Mouse (Mus musculus) spleen, adult 18-20 months (tissue): ENCODE results near the gene Csad.
"Not testable (repeated sequence)": the region's sequence is repeated elsewhere in the genome, so short reads cannot be mapped to it uniquely, and the experiment has no call there.

Experiments used
- DNase-seq, 2 experiments: peaks; one replicate each; pipeline ENCODE4 v3.0.0; 2022; ENCODE audit warnings: mixed read lengths in 2 of 2

Gene Csad

GRCm38 (mm10) chr15:102156836-102157235 lies 47.7 kb downstream of the Csad start:
- DNase-seq, result no peak

- not testable (repeated sequence) for DNase-seq
Observed at GRCm38 (mm10) chr15:102155006-102155405, 49.5 kb downstream of the Csad start.

GRCm38 (mm10) chr15:102152646-102153045 lies 51.9 kb downstream of the Csad start:
- no peak for DNase-seq

GRCm38 (mm10) chr15:102150301-102151135 lies 54.0 kb downstream of the Csad start, which contains the start of gene Soat2:
Gene Soat2, plus strand, starts transcription at chr15:102150526.
- peak in 1 of 2 experiments; percentile 25 for DNase-seq

GRCm38 (mm10) chr15:102149561-102149960 lies 55.0 kb downstream of the Csad start:
- DNase-seq, result no peak

- DNase-seq, result no peak
Observed at GRCm38 (mm10) chr15:102147674-102148402, 56.7 kb downstream of the Csad start.

GRCm38 (mm10) chr15:102146882-102147281 lies 57.6 kb downstream of the Csad start:
- peak in 1 of 2 experiments; percentile 41 for DNase-seq

GRCm38 (mm10) chr15:102146089-102146488 lies 58.4 kb downstream of the Csad start:
- DNase-seq, result no peak

GRCm38 (mm10) chr15:102145330-102145729 lies 59.2 kb downstream of the Csad start:
- no peak for DNase-seq

GRCm38 (mm10) chr15:102144726-102145125 lies 59.8 kb downstream of the Csad start:
- no peak for DNase-seq

- DNase-seq, result no peak
Observed at GRCm38 (mm10) chr15:102144274-102144711, 60.2 kb downstream of the Csad start, which contains the start of gene Igfbp6. Gene Igfbp6, plus strand, starts transcription at chr15:102144362.

GRCm38 (mm10) chr15:102142914-102143912 lies 61.3 kb downstream of the Csad start:
- no peak for DNase-seq

GRCm38 (mm10) chr15:102141120-102141519 lies 63.4 kb downstream of the Csad start:
- DNase-seq, result no peak

GRCm38 (mm10) chr15:102136129-102136758 lies 68.3 kb downstream of the Csad start, which contains the start of gene Spryd3:
Gene Spryd3, minus strand, starts transcription at chr15:102136234.
- DNase-seq, result peak; percentile 96 to 98

- no peak for DNase-seq
Observed at GRCm38 (mm10) chr15:102135522-102136128, 68.9 kb downstream of the Csad start.

GRCm38 (mm10) chr15:102134709-102135108 lies 69.8 kb downstream of the Csad start:
- DNase-seq, result no peak

- no peak for DNase-seq
Observed at GRCm38 (mm10) chr15:102133314-102133713, 71.2 kb downstream of the Csad start.
